Mouse (Mus musculus) heart, embryonic 13.5 days (tissue): ENCODE results near the gene Fam76a. TPM values are rescaled to one million over a fixed set of nuclear protein-coding genes. Genes with fewer than 3 reads are reported as not detected.
A peak's percentile ranks its signal among the peaks of the same experiment; 100 is the strongest.

Experiments
- ATAC-seq: fragments of 200-750 bp; cut with Nextera tagmentation; 2 replicates; pipeline ENCODE4 v1.8.0; 2017; ENCODE audit warnings: moderate TSS enrichment; ENCODE audit not compliant: insufficient number of reproducible peaks, low FRiP score, low TSS enrichment; ENCODE audit errors: extremely low read depth
- H3K27ac ChIP-seq: fragments of 300-500 bp; sonication (generic); replicated peaks from 2 replicates; pipeline ENCODE4 v1.5.1; 2015; ENCODE audit warnings: moderate library complexity, mild to moderate bottlenecking, inconsistent platforms
- H3K27me3 ChIP-seq: fragments of 300-500 bp; sonication (generic); replicated peaks from 2 replicates; pipeline ENCODE4 v1.6.1; 2015; ENCODE audit warnings: mild to moderate bottlenecking, inconsistent platforms
- H3K36me3 ChIP-seq: fragments of 300-500 bp; sonication (generic); 2 replicates; pipeline ENCODE4 v1.6.1; 2015; ENCODE audit warnings: mild to moderate bottlenecking, inconsistent platforms
- H3K4me1 ChIP-seq: fragments of 300-500 bp; sonication (generic); 2 replicates; pipeline ENCODE4 v1.6.1; 2015; ENCODE audit warnings: inconsistent platforms
- H3K4me2 ChIP-seq: fragments of 300-500 bp; sonication (generic); 2 replicates; pipeline ENCODE4 v1.6.1; 2015; ENCODE audit warnings: inconsistent platforms, mild to moderate bottlenecking, moderate library complexity
- H3K4me3 ChIP-seq: fragments of 300-500 bp; sonication (generic); 2 replicates; pipeline ENCODE4 v1.5.1; 2015; ENCODE audit warnings: moderate library complexity, mild to moderate bottlenecking, inconsistent platforms
- H3K9ac ChIP-seq: fragments of 300-500 bp; sonication (generic); 2 replicates; pipeline ENCODE4 v1.6.1; 2015; ENCODE audit warnings: inconsistent platforms, mild to moderate bottlenecking, moderate library complexity
- H3K9me3 ChIP-seq: fragments of 300-500 bp; sonication (generic); 2 replicates; pipeline ENCODE4 v1.6.1; 2016; ENCODE audit warnings: inconsistent platforms
- WGBS: fragments of 180-500 bp; shearing (Covaris S2); methylation state at CpG from one replicate; pipeline ENCODE4 v1.1.7; 2015; ENCODE audit warnings: mixed read lengths; 5-methylcytosine and 5-hydroxymethylcytosine counted together
- polyA plus RNA-seq: library from polyadenylated mRNA; unstranded; fragments of >200 nt; fragmentation: Nextera tagmentation; extraction: Ambion mirVana; gene quantifications from 2 replicates; pipeline ENCODE4 v1.2.1, GENCODE M21; 2015

Gene Fam76a
- polyA plus RNA-seq, 1 experiment from 2014 or later, result 35.6 TPM

- WGBS, result 44% methylated on average over 3 of the region's 3 CpGs
These were observed 37.3 kb upstream of the Fam76a start for GRCm38 (mm10) chr4:132959679-132960045.

GRCm38 (mm10) chr4:132958741-132959678 lies 36.7 kb upstream of the Fam76a start:
- Histone ChIP-seq H3K27ac (peak overlapping the region; percentile 96), H3K9me3 (no peaks in the 10 kb centered on the region), H3K4me2 (peak overlapping the region; percentile 27), H3K4me3 (no peak overlapping the region), H3K36me3 (no peaks in the 10 kb centered on the region), H3K4me1 (peaks cover 65% of the 10 kb centered on the region), H3K9ac (peak overlapping the region; percentile 64), H3K27me3 (no peaks in the 10 kb centered on the region)
- WGBS, result 5% methylated on average over 10 of the region's 10 CpGs
- peak; percentile 30; the same call in 1 of the 2 replicates for ATAC-seq

More at GRCm38 (mm10) chr4:132959679-132960045, 37.3 kb upstream of the Fam76a start:
- no peak for ATAC-seq
- Histone ChIP-seq H3K4me2 (no peak overlapping the region), H3K27ac (peak overlapping the region; percentile 96), H3K9ac (peak overlapping the region; percentile 64; the same call in 1 of the 2 replicates), H3K4me3 (no peak overlapping the region), H3K9me3 (no peaks in the 10 kb centered on the region), H3K4me1 (peaks cover 67% of the 10 kb centered on the region), H3K27me3 (no peaks in the 10 kb centered on the region), H3K36me3 (no peaks in the 10 kb centered on the region)

- H3K27ac ChIP-seq, result peak overlapping the region; percentile 67
- no peak overlapping the region for H3K4me3 ChIP-seq
- 10% methylated on average over 2 of the region's 2 CpGs for WGBS
- H3K9me3 ChIP-seq, result no peaks in the 10 kb centered on the region
- H3K9ac ChIP-seq, result peak overlapping the region; percentile 21; the same call in 1 of the 2 replicates
- no peaks in the 10 kb centered on the region for H3K36me3 ChIP-seq
- H3K4me2 ChIP-seq, result no peak overlapping the region
- H3K4me1 ChIP-seq, result peaks cover 45% of the 10 kb centered on the region
- no peak for ATAC-seq
- H3K27me3 ChIP-seq, result no peaks in the 10 kb centered on the region
These were observed 33.0 kb upstream of the Fam76a start for GRCm38 (mm10) chr4:132955395-132955791.

- 58% methylated on average over 7 of the region's 7 CpGs for WGBS
- Histone ChIP-seq H3K27ac (peak overlapping the region; percentile 67), H3K9me3 (no peaks in the 10 kb centered on the region), H3K4me1 (peaks cover 45% of the 10 kb centered on the region), H3K27me3 (no peaks in the 10 kb centered on the region), H3K4me3 (no peak overlapping the region), H3K9ac (peak overlapping the region; percentile 21; the same call in 1 of the 2 replicates), H3K36me3 (no peaks in the 10 kb centered on the region), H3K4me2 (no peak overlapping the region)
- no peak for ATAC-seq
These were observed 32.4 kb upstream of the Fam76a start for GRCm38 (mm10) chr4:132954530-132955394.

GRCm38 (mm10) chr4:132950999-132951398 lies 28.6 kb upstream of the Fam76a start:
- H3K36me3 ChIP-seq, result no peaks in the 10 kb centered on the region
- no peak overlapping the region for H3K4me3 ChIP-seq
- H3K9ac ChIP-seq, result no peak overlapping the region
- H3K27me3 ChIP-seq, result no peaks in the 10 kb centered on the region
- H3K4me2 ChIP-seq, result no peak overlapping the region
- H3K4me1 ChIP-seq, result peaks cover 55% of the 10 kb centered on the region
- ATAC-seq, result no peak
- H3K9me3 ChIP-seq, result no peaks in the 10 kb centered on the region
- WGBS, result 38% methylated on average over 2 of the region's 2 CpGs
- H3K27ac ChIP-seq, result no peak overlapping the region

- no peaks in the 10 kb centered on the region for H3K36me3 ChIP-seq
- WGBS, result 25% methylated on average over 24 of the region's 24 CpGs
- H3K27ac ChIP-seq, result 0 out of 2 replicates have a peak overlapping the region, but pooled peaks have one; percentile 15
- peak overlapping the region; percentile 68 for H3K9ac ChIP-seq
- peak overlapping the region; percentile 37 for H3K4me3 ChIP-seq
- peak overlapping the region; percentile 63 for H3K4me2 ChIP-seq
- H3K9me3 ChIP-seq, result no peaks in the 10 kb centered on the region
- no peak for ATAC-seq
- H3K4me1 ChIP-seq, result peaks cover 54% of the 10 kb centered on the region
- no peaks in the 10 kb centered on the region for H3K27me3 ChIP-seq
These were observed 27.6 kb upstream of the Fam76a start for GRCm38 (mm10) chr4:132949882-132950532.

- peaks cover 60% of the 10 kb centered on the region for H3K4me1 ChIP-seq
- H3K9ac ChIP-seq, result peak overlapping the region; percentile 72
- no peaks in the 10 kb centered on the region for H3K27me3 ChIP-seq
- peak overlapping the region; percentile 60 for H3K4me2 ChIP-seq
- 15% methylated on average over 27 of the region's 27 CpGs for WGBS
- peak overlapping the region; percentile 85 for H3K27ac ChIP-seq
- no peaks in the 10 kb centered on the region for H3K36me3 ChIP-seq
- H3K4me3 ChIP-seq, result peak overlapping the region; percentile 22
- no peaks in the 10 kb centered on the region for H3K9me3 ChIP-seq
- peak; percentile 20; the same call in 1 of the 2 replicates for ATAC-seq
These were observed 24.0 kb upstream of the Fam76a start for GRCm38 (mm10) chr4:132946047-132947001.

- H3K9ac ChIP-seq, result peak overlapping the region; percentile 72
- H3K4me1 ChIP-seq, result peaks cover 60% of the 10 kb centered on the region
- peak; percentile 58; the same call in 1 of the 2 replicates for ATAC-seq
- peak overlapping the region; percentile 60 for H3K4me2 ChIP-seq
- H3K36me3 ChIP-seq, result no peaks in the 10 kb centered on the region
- H3K27me3 ChIP-seq, result peaks cover 2% of the 10 kb centered on the region
- 2% methylated on average over 15 of the region's 15 CpGs for WGBS
- no peaks in the 10 kb centered on the region for H3K9me3 ChIP-seq
- peak overlapping the region; percentile 22 for H3K4me3 ChIP-seq
- H3K27ac ChIP-seq, result peak overlapping the region; percentile 85
These were observed 23.1 kb upstream of the Fam76a start for GRCm38 (mm10) chr4:132945261-132946046.

GRCm38 (mm10) chr4:132944776-132945175 lies 22.4 kb upstream of the Fam76a start:
- Histone ChIP-seq H3K9me3 (no peaks in the 10 kb centered on the region), H3K9ac (no peak overlapping the region; the same call in 1 of the 2 replicates), H3K27ac (peak overlapping the region; percentile 85), H3K27me3 (peaks cover 9% of the 10 kb centered on the region), H3K4me2 (no peak overlapping the region), H3K4me3 (no peak overlapping the region), H3K4me1 (peaks cover 53% of the 10 kb centered on the region), H3K36me3 (no peaks in the 10 kb centered on the region)
- no peak for ATAC-seq
- WGBS, result 64% methylated on average over 4 of the region's 4 CpGs
